Mouse (Mus musculus): ENCODE data around the gene Iqgap2. TPM values are rescaled to one million over a fixed set of nuclear protein-coding genes. Genes with fewer than 3 reads are reported as not detected.

Gene Iqgap2
- polyA plus RNA-seq, 2 experiments, result 10.5 to 12.7 TPM

- Histone ChIP-seq H3K9me3 (ENCODE audit: control insufficient read depth, low read length) (no peaks in the 10 kb centered on the region), H3K4me1 (ENCODE audit: control insufficient read depth, insufficient read depth, low read length) (no peaks in the 10 kb centered on the region), H3K4me2 (replicated peaks; ENCODE audit: low read depth, low read length, severe bottlenecking) (no peak overlapping the region), H3K4me3 (replicated peaks; ENCODE audit: low read length) (no peak overlapping the region), H3K9ac (ENCODE audit: low read depth, low read length, severe bottlenecking) (no peak overlapping the region), H3K27me3 (ENCODE audit: control insufficient read depth, insufficient read depth, low read length) (no peaks in the 10 kb centered on the region), H3K27ac (replicated peaks; ENCODE audit: low read depth, low read length) (no peak overlapping the region), H3K36me3 (ENCODE audit: control insufficient read depth, insufficient read depth, low read length) (no peaks in the 10 kb centered on the region)
- DNase-seq (ENCODE audit: low spot score) (no peak), ATAC-seq (ENCODE audit: low FRiP score, low read depth) (no peak)
- WGBS, result 96% methylated on average over 6 of the region's 6 CpGs
- TF ChIP-seq POLR2A (IDR thresholded peaks at IDR 0.05; ENCODE audit: borderline replicate concordance, extremely low read depth, insufficient read depth, insufficient read length), result no peak
Observed at GRCm38 (mm10) chr13:95705589-95705988, 186.1 kb downstream of the Iqgap2 start.

GRCm38 (mm10) chr13:95703376-95703775 is 188.3 kb downstream of the Iqgap2 start:
- no peak for ATAC-seq (ENCODE audit: low FRiP score, low read depth)
- Histone ChIP-seq H3K27ac (replicated peaks; ENCODE audit: low read depth, low read length) (no peak overlapping the region), H3K4me1 (ENCODE audit: control insufficient read depth, insufficient read depth, low read length) (no peaks in the 10 kb centered on the region), H3K9me3 (ENCODE audit: control insufficient read depth, low read length) (no peaks in the 10 kb centered on the region), H3K27me3 (ENCODE audit: control insufficient read depth, insufficient read depth, low read length) (no peaks in the 10 kb centered on the region), H3K36me3 (ENCODE audit: control insufficient read depth, insufficient read depth, low read length) (no peaks in the 10 kb centered on the region), H3K4me3 (replicated peaks; ENCODE audit: low read length) (no peak overlapping the region), H3K4me2 (replicated peaks; ENCODE audit: low read depth, low read length, severe bottlenecking) (no peak overlapping the region), H3K9ac (ENCODE audit: low read depth, low read length, severe bottlenecking) (no peak overlapping the region)
- 50% methylated on average over 5 of the region's 5 CpGs for WGBS
- TF ChIP-seq POLR2A (IDR thresholded peaks at IDR 0.05; ENCODE audit: borderline replicate concordance, extremely low read depth, insufficient read depth, insufficient read length), result no peak
- DNase-seq (ENCODE audit: low spot score), result peak; percentile 32

GRCm38 (mm10) chr13:95697874-95698273 is 193.8 kb downstream of the Iqgap2 start:
- 34% methylated on average over 6 of the region's 6 CpGs for WGBS
- ATAC-seq (ENCODE audit: low FRiP score, low read depth) (no peak), DNase-seq (ENCODE audit: low spot score) (no peak)

GRCm38 (mm10) chr13:95696654-95697163 is 195.0 kb downstream of the Iqgap2 start, which contains the start of gene F2rl2:
F2rl2 (plus strand) TSS chr13:95696853.
- no peak for TF ChIP-seq POLR2A (IDR thresholded peaks at IDR 0.05; ENCODE audit: borderline replicate concordance, extremely low read depth, insufficient read depth, insufficient read length)
- no peak for DNase-seq (ENCODE audit: low spot score)
- ATAC-seq (ENCODE audit: low FRiP score, low read depth), result no peak
- Histone ChIP-seq H3K9me3 (ENCODE audit: control insufficient read depth, low read length) (no peaks in the 10 kb centered on the region), H3K4me2 (replicated peaks; ENCODE audit: low read depth, low read length, severe bottlenecking) (no peak within 1 kb of the TSS), H3K4me3 (replicated peaks; ENCODE audit: low read length) (no peak within 1 kb of the TSS), H3K36me3 (ENCODE audit: control insufficient read depth, insufficient read depth, low read length) (no peaks in the 10 kb centered on the region), H3K27me3 (ENCODE audit: control insufficient read depth, insufficient read depth, low read length) (no peaks in the 10 kb centered on the region), H3K9ac (ENCODE audit: low read depth, low read length, severe bottlenecking) (no peak within 1 kb of the TSS), H3K27ac (replicated peaks; ENCODE audit: low read depth, low read length) (no peak within 1 kb of the TSS), H3K4me1 (ENCODE audit: control insufficient read depth, insufficient read depth, low read length) (peaks cover 7% of the 10 kb centered on the region; the same call in 1 of the 2 replicates)
- 77% methylated on average over 4 of the region's 4 CpGs for WGBS

More at GRCm38 (mm10) chr13:95697874-95698273, 193.8 kb downstream of the Iqgap2 start:
- Histone ChIP-seq H3K9ac (ENCODE audit: low read depth, low read length, severe bottlenecking) (no peak overlapping the region), H3K9me3 (ENCODE audit: control insufficient read depth, low read length) (no peaks in the 10 kb centered on the region), H3K36me3 (ENCODE audit: control insufficient read depth, insufficient read depth, low read length) (no peaks in the 10 kb centered on the region), H3K27me3 (ENCODE audit: control insufficient read depth, insufficient read depth, low read length) (no peaks in the 10 kb centered on the region), H3K4me2 (replicated peaks; ENCODE audit: low read depth, low read length, severe bottlenecking) (no peak overlapping the region), H3K4me1 (ENCODE audit: control insufficient read depth, insufficient read depth, low read length) (no peaks in the 10 kb centered on the region), H3K27ac (replicated peaks; ENCODE audit: low read depth, low read length) (no peak overlapping the region), H3K4me3 (replicated peaks; ENCODE audit: low read length) (no peak overlapping the region)
- no peak for TF ChIP-seq POLR2A (IDR thresholded peaks at IDR 0.05; ENCODE audit: borderline replicate concordance, extremely low read depth, insufficient read depth, insufficient read length)

- Histone ChIP-seq H3K4me2 (replicated peaks; ENCODE audit: low read depth, low read length, severe bottlenecking) (no peak overlapping the region), H3K9ac (ENCODE audit: low read depth, low read length, severe bottlenecking) (no peak overlapping the region), H3K27ac (replicated peaks; ENCODE audit: low read depth, low read length) (no peak overlapping the region), H3K27me3 (ENCODE audit: control insufficient read depth, insufficient read depth, low read length) (no peaks in the 10 kb centered on the region), H3K4me3 (replicated peaks; ENCODE audit: low read length) (no peak overlapping the region), H3K9me3 (ENCODE audit: control insufficient read depth, low read length) (no peaks in the 10 kb centered on the region), H3K36me3 (ENCODE audit: control insufficient read depth, insufficient read depth, low read length) (no peaks in the 10 kb centered on the region), H3K4me1 (ENCODE audit: control insufficient read depth, insufficient read depth, low read length) (peaks cover 7% of the 10 kb centered on the region; the same call in 1 of the 2 replicates)
- DNase-seq (ENCODE audit: low spot score), result no peak
- no peak for TF ChIP-seq POLR2A (IDR thresholded peaks at IDR 0.05; ENCODE audit: borderline replicate concordance, extremely low read depth, insufficient read depth, insufficient read length)
- 93% methylated on average over 9 of the region's 9 CpGs for WGBS
- no peak for ATAC-seq (ENCODE audit: low FRiP score, low read depth)
Observed at GRCm38 (mm10) chr13:95696120-95696653, 195.5 kb downstream of the Iqgap2 start.
